In genomic region chr11:101986913-101987312, GRCm38 (mm10) we compare ENCODE assay signal across 8 mouse cellular contexts. TPM values are rescaled to one million over a fixed set of nuclear protein-coding genes. Genes with fewer than 3 reads are reported as not detected.
DNase-seq lines count a peak whose midpoint lies in the region; ATAC-seq and TF ChIP-seq lines count a peak whose summit lies in the region.

Gene Dusp3 (minus strand): TSS chr11:101987013.

- H3K4me3 ChIP-seq in ES-Bruce4 (ENCODE audit: low read depth, low read length): no peak within 1 kb of the TSS
- H3K4me3 ChIP-seq in intestine, embryonic 15.5 days (replicated peaks): no peak within 1 kb of the TSS
- H3K4me3 ChIP-seq in midbrain, postnatal 0 days (ENCODE audit: low read depth, low read length): no peak within 1 kb of the TSS

- no peak within 1 kb of the TSS for H3K27ac ChIP-seq in ES-Bruce4 (ENCODE audit: insufficient read depth, low read length)
- no peak within 1 kb of the TSS for H3K27ac ChIP-seq in intestine, embryonic 15.5 days
- H3K27ac ChIP-seq in midbrain, postnatal 0 days (ENCODE audit: low read depth, low read length): no peak within 1 kb of the TSS

- no peaks in the 10 kb centered on the region; the same call in 1 of the 2 replicates for H3K27me3 ChIP-seq in ES-Bruce4 (ENCODE audit: control insufficient read depth, insufficient read depth, low read length, poor library complexity, severe bottlenecking)
- no peaks in the 10 kb centered on the region for H3K27me3 ChIP-seq in intestine, embryonic 15.5 days (replicated peaks)
- no peaks in the 10 kb centered on the region for H3K27me3 ChIP-seq in midbrain, postnatal 0 days (ENCODE audit: insufficient read depth, low read length)

- peak within 1 kb of the TSS; percentile 40; the same call in 1 of the 2 replicates for H3K4me2 ChIP-seq in intestine, embryonic 15.5 days (replicated peaks)
- no peak within 1 kb of the TSS for H3K4me2 ChIP-seq in midbrain, postnatal 0 days (ENCODE audit: low read depth, low read length, poor library complexity, severe bottlenecking)

- peaks cover 5% of the 10 kb centered on the region for H3K4me1 ChIP-seq in ES-Bruce4 (ENCODE audit: control insufficient read depth, insufficient read depth, low read length)
- peaks cover 10% of the 10 kb centered on the region for H3K4me1 ChIP-seq in intestine, embryonic 15.5 days (replicated peaks)
- peaks cover 8% of the 10 kb centered on the region; the same call in 1 of the 2 replicates for H3K4me1 ChIP-seq in midbrain, postnatal 0 days (ENCODE audit: insufficient read depth, low read length)

- H3K9ac ChIP-seq in ES-Bruce4 (ENCODE audit: low read depth, poor library complexity, severe bottlenecking): no peak within 1 kb of the TSS
- no peak within 1 kb of the TSS for H3K9ac ChIP-seq in intestine, embryonic 15.5 days
- H3K9ac ChIP-seq in midbrain, postnatal 0 days (replicated peaks; ENCODE audit: low read length, poor library complexity, severe bottlenecking): no peak within 1 kb of the TSS

- TF ChIP-seq EP300 in ES-Bruce4 (IDR thresholded peaks at IDR 0.05; ENCODE audit: insufficient read depth, low read depth, low read length): no peak

- 83% methylated on average over 3 of the region's 3 CpGs for WGBS in intestine, embryonic 15.5 days
- 76% methylated on average over 3 of the region's 3 CpGs for WGBS in midbrain, postnatal 0 days

- TF ChIP-seq POLR2A in ES-Bruce4 (IDR thresholded peaks at IDR 0.05; ENCODE audit: insufficient read depth, low read length): no peak

- no peak for ATAC-seq in intestine, embryonic 15.5 days
- no peak for ATAC-seq in midbrain, postnatal 0 days (ENCODE audit: low FRiP score)
- ATAC-seq in inflammation-experienced regulatory T-cells, adult 6 months: no peak

- no peaks in the 10 kb centered on the region for H3K9me3 ChIP-seq in ES-Bruce4 (replicated peaks; ENCODE audit: control insufficient read depth, insufficient read depth, low read length, poor library complexity, severe bottlenecking)
- H3K9me3 ChIP-seq in intestine, embryonic 15.5 days: no peaks in the 10 kb centered on the region
- H3K9me3 ChIP-seq in midbrain, postnatal 0 days (ENCODE audit: low read length): no peaks in the 10 kb centered on the region

- H3K36me3 ChIP-seq in ES-Bruce4 (ENCODE audit: control insufficient read depth, insufficient read depth, low read length, poor library complexity, severe bottlenecking): no peaks in the 10 kb centered on the region
- H3K36me3 ChIP-seq in intestine, embryonic 15.5 days: no peaks in the 10 kb centered on the region
- H3K36me3 ChIP-seq in midbrain, postnatal 0 days (ENCODE audit: insufficient read depth, low read length): no peaks in the 10 kb centered on the region

- DNase-seq in adrenal gland, adult 18-20 months (ENCODE audit: low spot score in 2 of 2): no peak
- no peak for DNase-seq in adrenal gland, adult (ENCODE audit: inconsistent age in 2 of 2, low spot score in 1 of 2)
- DNase-seq in gastrocnemius, adult 8-10 months (ENCODE audit: low spot score in 2 of 2): no peak
- DNase-seq in midbrain, postnatal 0 days (ENCODE audit: low spot score): no peak
- DNase-seq in ovary, postnatal 36 days (ENCODE audit: low spot score): no peak

- no peak for TF ChIP-seq CTCF in ES-Bruce4 (IDR thresholded peaks at IDR 0.05; ENCODE audit: low read depth, low read length)
- TF ChIP-seq CTCF in midbrain, postnatal 0 days (IDR thresholded peaks at IDR 0.05): no peak

RNA-seq across cellular contexts. Expression of gene Dusp3, which starts in this region (rescaled TPM):
- 100 to 1,000 TPM; 107 to 138 TPM for total RNA-seq in adrenal gland, adult 18-20 months (2021)
- 11.9 and 13.3 TPM in 2 replicates for polyA plus RNA-seq in ES-Bruce4 (2011; ENCODE audit: insufficient read depth, insufficient read length, low read depth, missing spikeins)
- total RNA-seq in gastrocnemius, adult 8-10 months (2022): 100 to 1,000 TPM; 134 to 209 (median 172) TPM
- polyA plus RNA-seq in intestine, embryonic 15.5 days (2015; fragmentation: Nextera tagmentation; extraction: Ambion mirVana): 25.6 and 26.5 TPM in 2 replicates
- total RNA-seq in midbrain, postnatal 0 days (2014; rRNA removed): 36.3 and 54.3 TPM in 2 replicates
- polyA plus RNA-seq in midbrain, postnatal 0 days (2015; fragmentation: Nextera tagmentation; extraction: Ambion mirVana): 44.1 and 48.5 TPM in 2 replicates
- 1 to 10 TPM; 1.1 to 4.3 (median 1.3) TPM for polyA plus RNA-seq in inflammation-experienced regulatory T-cells, adult 6 months (2017; shearing (Covaris generic))
